Mouse (Mus musculus) right cerebral cortex, postnatal 10 days (tissue): ENCODE measurements around the gene Neurog1.

Experiments
- DNase-seq, 2 experiments: peaks; one replicate each; pipeline ENCODE4 v3.0.0; 2021; ENCODE audit warnings: low spot score in 2 of 2

Neurog1 gene

GRCm38 (mm10) chr13:56221129-56221910, 30.6 kb downstream of the Neurog1 start:
- peak; percentile 72 to 73 for DNase-seq

- no peak for DNase-seq
These were observed 32.7 kb downstream of the Neurog1 start for GRCm38 (mm10) chr13:56219254-56219653.

GRCm38 (mm10) chr13:56216090-56216489, 35.9 kb downstream of the Neurog1 start:
- DNase-seq, result no peak

- peak in 1 of 2 experiments; percentile 50 for DNase-seq
These were observed 37.3 kb downstream of the Neurog1 start for GRCm38 (mm10) chr13:56214633-56215032.

- no peak for DNase-seq
These were observed 42.9 kb downstream of the Neurog1 start for GRCm38 (mm10) chr13:56209067-56209411.

GRCm38 (mm10) chr13:56208225-56209066, 43.5 kb downstream of the Neurog1 start:
- no peak for DNase-seq
